Mouse (Mus musculus) adrenal gland, postnatal 14 days (tissue): ENCODE measurements around the gene Gm20431. TPM values are rescaled to one million over a fixed set of nuclear protein-coding genes. Genes with fewer than 3 reads are reported as not detected.
"Not testable (repeated sequence)": the region's sequence is repeated elsewhere in the genome, so short reads cannot be mapped to it uniquely, and the experiment has no call there.

Experiments used
- DNase-seq: peaks from one replicate; pipeline ENCODE4 v3.0.0; 2021; ENCODE audit warnings: mixed read lengths
- total RNA-seq: library from RNA; stranded (reverse); gene quantifications from 2 replicates; pipeline ENCODE4 v1.2.3, GENCODE M21; 2021

Gene Gm20431
- total RNA-seq, 1 experiment from 2014 or later = 19.2 TPM

GRCm38 (mm10) chr2:167659177-167659846, 2.0 kb downstream of the Gm20431 start:
- no peak for DNase-seq

DNA sequence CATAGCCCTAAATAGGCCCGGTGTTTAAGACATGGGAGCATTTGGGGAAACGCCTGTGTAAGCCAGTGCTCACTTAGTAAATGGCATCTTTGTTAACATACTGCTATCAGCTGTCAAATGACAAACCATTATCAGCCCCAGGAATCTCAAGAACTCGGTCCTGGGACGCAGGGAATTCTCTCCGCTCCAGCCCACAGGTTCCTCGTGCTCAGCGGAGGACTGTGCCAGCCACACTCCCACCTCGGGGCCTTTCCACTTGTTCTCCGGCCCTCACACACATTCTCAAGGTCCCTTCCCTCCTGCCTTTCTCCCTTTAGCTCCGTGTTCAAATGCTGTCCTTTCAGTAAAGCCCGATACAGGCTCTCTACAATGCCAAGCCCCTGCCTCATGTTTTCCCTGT, 2.6 kb downstream of the Gm20431 start:
- no peak for DNase-seq

DNA sequence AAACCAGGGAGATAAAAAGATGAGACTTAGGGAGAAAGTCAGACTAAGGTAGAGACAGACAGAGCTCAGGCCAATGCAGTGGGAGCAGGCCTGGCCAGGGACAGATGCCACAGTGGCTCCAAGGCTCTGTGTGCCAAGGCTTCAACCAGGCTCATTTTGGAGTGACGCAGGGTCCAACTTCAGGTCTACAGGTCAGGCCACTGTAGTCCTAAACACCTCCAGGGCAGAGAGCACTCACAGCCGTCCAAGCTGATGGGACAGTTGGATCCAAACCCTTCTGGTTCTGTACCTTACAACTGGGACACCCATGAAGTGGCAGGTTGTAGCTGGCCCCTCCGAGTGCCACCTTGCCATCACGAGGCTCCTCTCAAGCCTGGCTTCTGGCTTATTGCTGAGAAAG, 3.3 kb downstream of the Gm20431 start:
- no peak for DNase-seq

- DNase-seq = peak; percentile 68
Observed at GRCm38 (mm10) chr2:167656629-167657478, 4.4 kb downstream of the Gm20431 start.

DNA sequence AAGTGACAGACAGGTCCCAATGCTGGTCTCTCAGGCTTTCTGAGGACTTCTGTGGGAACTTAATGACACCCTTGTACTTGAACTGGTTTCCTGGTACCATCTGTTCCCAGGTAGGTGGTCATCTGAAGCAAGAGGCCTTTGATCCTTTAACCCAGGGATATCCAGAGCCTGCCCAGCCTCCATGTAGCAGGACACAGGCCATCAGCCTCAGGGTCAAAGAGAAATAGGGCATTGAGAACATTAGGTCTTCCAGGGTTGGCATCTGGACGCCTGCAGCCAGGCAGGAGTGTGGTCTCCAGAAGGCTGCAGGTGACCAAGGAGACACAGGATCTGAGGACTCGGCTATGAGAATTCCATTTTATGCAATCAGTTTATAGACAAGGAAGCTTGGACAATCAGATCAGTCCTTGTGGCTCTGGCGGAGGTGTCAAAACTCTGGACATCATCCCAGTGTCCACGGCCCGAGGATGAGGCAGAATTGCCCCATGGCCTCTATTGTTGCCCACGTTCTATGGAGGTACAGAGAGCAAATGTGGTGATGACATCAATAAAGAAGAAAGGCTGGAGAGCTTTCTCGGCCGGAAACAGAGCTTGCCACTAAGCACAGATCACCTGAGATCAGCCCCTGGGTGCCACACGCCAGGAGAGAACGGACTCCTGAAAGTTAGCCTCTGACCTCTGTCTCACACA, 6.2 kb downstream of the Gm20431 start:
- no peak for DNase-seq

DNA sequence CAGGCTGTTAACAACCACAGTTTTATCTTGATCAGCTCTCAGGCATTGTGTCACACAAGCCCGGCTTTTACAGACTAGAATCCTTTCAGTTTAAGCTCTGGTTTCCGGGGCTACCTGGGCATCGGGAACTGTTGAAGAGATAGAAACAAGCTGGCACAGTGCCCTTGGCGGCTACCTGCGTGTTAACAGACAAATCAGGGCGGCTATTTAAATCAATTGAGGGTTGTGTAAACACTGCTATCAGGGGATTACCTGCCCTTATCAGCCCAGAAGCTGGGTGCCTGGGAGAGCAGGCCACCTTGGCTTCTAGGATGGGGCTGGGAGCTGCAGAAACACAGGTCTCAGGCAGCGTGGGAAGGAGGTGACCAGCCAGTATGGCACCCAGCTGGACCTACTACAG, 8.6 kb downstream of the Gm20431 start:
- DNase-seq = no peak

- DNase-seq = no peak
Observed at GRCm38 (mm10) chr2:167651622-167652021, 9.7 kb downstream of the Gm20431 start.

DNA sequence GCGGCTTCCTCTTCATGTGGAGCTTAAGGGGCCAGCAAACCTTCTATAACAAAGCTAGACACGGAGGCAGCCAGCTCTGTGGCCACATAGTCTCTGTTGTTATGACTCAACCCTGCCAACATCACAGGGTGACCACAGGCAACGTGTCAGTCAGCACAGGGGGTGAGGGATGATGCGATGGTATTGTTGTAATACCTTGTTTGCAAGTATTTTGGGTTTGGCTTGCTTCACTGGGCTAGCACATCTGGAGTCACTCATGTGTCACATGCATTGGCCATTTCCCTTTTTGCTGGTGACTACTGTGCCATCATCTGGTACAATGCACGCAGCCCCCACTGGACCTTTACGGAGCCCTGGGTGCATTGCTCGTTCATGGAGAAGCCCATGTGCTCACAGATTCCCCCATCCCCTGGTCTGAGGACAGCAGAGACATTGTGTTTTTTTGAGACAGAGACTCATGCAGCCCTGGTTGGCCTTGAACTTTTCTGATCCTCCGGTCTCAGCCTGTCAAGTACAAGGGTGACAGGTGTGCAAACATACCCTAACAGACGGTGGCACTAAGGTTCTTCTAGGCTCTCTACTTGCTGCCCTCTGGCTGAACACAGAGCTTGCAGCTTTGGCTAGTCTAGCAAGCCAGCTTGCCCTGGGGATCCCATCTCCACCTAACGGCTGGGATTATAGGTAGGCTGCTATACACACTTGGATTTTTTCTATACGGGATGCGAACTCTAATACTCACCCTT, 11.8 kb downstream of the Gm20431 start:
- peak; percentile 62 for DNase-seq

DNA sequence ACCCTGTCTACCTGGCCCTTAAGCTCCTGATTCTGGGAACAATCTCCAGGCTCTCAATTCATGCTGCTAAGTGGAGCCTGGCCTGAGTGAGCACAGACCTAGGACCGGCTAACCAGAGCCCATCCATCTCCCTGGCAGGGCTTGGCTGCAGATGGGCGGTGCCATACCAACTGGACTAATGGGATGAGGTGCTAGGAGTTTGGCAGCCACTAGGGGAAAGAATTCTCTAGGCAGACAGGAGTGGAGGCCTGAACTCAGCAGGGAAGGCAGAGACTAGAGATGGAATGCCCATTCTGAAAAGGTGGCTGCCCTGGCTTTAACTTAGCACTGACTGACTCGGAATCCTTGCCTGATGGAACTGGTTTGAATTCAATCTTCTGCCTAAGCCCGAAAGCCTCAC, 14.9 kb downstream of the Gm20431 start:
- no peak for DNase-seq

GRCm38 (mm10) chr2:167643356-167644052, 17.8 kb downstream of the Gm20431 start:
- DNase-seq = not testable (repeated sequence)

DNA sequence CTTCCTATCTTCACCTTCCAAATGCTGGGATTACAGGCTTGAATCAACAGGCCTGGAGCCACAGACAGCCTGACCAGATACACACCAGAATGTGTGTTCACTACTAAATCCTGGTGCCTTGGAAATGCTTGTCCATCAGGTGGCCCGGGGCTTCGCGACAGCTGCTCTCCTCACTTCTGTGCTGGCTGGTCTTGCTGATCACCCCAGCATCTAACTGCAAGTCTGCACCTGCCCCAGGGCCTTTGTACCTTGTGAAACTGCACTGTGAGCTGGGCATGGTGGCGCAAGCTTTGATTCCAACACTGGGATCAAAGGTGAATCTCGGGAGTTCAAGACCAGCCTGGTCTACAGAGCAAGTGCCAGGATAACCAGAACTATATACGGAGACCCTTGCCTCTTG, 19.1 kb downstream of the Gm20431 start:
- no peak for DNase-seq

DNA sequence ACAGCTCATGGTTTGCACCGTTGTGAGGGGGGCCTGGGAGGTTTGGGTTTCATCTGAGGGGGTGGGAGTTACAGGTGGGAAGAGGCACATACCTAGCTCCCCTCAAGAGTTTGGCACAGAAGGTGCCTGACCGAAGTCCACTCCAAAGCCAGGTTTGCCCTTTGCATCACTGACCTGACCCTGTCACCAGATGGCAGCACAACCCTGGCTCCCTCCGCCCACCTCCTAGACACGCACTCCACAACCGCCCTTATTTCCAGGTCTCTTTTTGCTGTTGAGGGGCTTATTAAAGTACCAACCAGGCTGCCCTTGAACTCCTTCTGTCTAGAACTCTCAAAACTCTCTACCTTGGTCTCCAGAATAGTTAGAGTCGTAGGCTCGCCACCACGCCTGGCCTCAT, 20.0 kb downstream of the Gm20431 start:
- peak; percentile 75 for DNase-seq

- peak; percentile 58 for DNase-seq
Observed at GRCm38 (mm10) chr2:167640279-167640678, 21.0 kb downstream of the Gm20431 start.

DNA sequence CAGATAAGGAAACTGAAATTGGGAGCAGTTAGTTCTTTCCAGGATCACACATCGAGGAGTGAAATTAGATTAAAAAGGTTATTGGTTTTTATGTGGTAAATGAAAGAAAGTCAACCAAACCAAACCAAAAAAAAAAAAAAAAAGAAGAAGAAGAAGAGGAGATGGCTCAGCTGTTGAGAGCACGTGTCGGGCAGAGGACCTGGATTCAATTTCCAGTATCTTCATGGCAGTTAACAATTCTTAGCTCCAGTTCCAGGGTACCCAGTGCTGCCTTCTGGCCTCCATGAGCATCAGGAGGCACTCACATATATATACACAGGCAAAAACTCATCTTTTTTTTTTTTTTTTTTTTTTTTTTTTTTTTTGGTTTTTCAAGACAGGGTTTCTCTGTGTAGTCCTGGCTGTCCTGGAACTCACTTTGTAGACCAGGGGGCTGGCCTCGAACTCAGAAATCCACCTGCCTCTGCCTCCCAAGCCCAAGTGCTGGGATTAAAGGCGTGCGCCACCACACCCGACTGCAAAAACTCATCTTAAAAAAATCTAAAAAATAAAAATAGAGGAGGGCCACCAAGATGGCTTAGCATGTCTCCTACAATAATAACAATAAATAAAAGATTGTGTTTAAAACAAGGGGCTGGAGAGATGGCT, 26.3 kb downstream of the Gm20431 start:
- no peak for DNase-seq

DNA sequence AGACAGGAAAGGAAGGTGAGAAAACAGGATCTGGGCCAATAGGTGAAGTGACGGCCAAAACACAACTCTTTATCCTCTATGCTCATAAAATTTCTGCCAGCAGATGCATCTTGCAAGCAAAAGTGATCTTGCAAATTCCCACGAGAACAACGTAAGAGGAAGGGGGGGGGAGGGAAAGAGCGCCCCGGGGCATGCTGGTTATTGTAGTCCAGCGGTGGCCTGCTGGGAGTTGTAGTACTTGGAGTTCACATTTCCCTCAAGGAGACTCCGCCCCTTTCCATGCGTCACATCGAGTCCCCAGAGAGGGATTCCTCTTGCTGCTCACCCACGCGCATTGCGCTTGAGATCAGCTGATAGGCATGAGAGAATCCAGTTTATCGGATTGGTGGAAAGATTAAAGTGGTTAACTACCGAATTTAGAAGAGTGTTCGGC, 26.9 kb downstream of the Gm20431 start:
- peak; percentile 98 for DNase-seq

- no peak for DNase-seq
Observed at GRCm38 (mm10) chr2:167633537-167633872, 27.8 kb downstream of the Gm20431 start.

DNA sequence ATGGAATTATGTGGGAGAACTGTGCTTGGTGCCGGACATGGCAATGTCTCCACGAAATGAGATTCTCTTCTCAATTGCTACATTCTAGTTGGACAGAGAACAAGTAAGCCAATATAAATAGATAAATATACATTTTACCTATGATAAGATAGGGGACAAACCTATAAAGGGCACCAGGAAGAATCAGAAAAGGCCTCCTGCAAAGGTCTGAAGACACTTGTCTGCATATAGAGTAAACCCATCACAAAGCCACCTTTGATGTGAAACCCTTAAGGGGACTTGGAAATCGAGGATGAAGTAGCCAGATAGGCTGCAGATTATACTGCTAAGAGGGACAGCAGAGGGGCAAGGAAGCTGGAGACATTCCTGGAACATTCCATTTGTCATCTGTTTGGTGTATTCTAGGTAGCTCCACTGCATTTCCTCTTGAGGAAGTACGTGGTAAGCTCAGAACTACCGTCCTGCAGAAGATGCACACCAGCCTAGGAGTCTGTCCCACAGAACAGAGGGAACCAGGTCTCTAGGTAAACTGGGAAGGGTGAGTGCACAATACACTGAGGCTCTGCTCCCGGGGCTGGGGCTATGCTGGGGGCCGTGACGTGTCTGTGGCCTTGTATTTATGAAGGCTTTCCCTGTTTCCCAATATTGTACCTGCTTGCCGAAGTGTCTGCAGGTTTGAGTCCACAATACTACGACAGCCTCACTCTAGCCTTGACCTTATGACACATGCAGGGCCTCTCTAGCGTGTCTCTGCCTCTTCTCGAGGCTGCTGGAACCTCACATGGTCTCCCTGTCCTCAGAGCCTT, 28.4 kb downstream of the Gm20431 start:
- DNase-seq = no peak

- peak; percentile 98 for DNase-seq
Observed at GRCm38 (mm10) chr2:167631591-167632448, 29.5 kb downstream of the Gm20431 start, which contains the start of gene Ube2v1. Gene Ube2v1 (minus strand): TSS chr2:167632095.

DNA sequence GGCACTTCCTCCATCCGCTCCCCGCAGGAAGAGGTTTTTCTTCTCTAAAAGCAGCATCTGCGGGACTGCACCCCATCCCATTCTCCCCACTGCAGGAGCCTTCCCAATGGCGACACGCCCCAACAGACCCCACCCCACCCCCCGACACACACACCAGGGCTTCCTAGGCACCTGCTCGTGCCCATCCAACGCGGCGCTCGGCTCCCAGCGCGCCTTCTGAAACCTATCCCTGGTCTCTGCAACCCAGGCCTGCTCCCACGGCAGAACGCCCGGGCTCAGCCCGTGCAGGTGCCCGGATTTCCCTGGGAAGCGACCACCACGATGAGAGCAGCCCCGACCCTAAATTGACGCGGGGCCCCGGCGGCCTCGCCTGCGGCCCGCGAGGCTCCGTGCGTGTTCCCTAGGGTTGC, 30.1 kb downstream of the Gm20431 start:
- peak; percentile 57 for DNase-seq
